Mouse (Mus musculus): ENCODE results near the gene Notum. TPM values are rescaled to one million over a fixed set of nuclear protein-coding genes. Genes with fewer than 3 reads are reported as not detected.

Notum gene
- polyA plus RNA-seq, 1 experiment from 2014 or later, result 2.5 TPM

DNA sequence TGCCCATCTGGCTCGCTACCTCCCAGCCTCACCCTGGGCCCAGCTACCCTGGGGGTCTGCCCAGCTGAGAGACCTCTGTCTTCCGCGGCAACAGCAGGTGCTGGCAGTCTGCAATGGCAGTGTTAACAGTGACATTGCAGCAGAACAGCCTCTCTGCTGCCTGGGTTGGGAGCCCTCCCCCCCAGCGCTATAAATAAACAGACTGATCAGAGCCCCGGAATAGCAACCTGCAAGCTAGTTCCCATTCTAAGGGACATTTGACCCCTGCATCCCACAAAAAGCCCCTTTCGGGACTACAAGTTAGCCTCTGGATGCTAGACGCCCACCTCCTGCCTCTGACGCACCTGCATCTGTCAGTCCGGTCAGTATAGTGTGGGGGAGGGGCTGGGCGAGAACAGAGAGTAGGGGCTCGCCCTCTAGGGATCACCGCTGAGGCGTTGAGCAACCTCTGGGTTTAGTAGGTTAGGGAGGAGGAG is 12.9 kb downstream of the Notum start, which contains the start of gene Myadml2:
Myadml2 (minus strand) TSS at position 158 of the 476 bp plus-strand sequence.
- WGBS, result 6% methylated on average over 13 of the region's 13 CpGs
- H3K4me2 ChIP-seq (ENCODE audit: low read depth, low read length), result peak within 1 kb of the TSS; percentile 37

DNA sequence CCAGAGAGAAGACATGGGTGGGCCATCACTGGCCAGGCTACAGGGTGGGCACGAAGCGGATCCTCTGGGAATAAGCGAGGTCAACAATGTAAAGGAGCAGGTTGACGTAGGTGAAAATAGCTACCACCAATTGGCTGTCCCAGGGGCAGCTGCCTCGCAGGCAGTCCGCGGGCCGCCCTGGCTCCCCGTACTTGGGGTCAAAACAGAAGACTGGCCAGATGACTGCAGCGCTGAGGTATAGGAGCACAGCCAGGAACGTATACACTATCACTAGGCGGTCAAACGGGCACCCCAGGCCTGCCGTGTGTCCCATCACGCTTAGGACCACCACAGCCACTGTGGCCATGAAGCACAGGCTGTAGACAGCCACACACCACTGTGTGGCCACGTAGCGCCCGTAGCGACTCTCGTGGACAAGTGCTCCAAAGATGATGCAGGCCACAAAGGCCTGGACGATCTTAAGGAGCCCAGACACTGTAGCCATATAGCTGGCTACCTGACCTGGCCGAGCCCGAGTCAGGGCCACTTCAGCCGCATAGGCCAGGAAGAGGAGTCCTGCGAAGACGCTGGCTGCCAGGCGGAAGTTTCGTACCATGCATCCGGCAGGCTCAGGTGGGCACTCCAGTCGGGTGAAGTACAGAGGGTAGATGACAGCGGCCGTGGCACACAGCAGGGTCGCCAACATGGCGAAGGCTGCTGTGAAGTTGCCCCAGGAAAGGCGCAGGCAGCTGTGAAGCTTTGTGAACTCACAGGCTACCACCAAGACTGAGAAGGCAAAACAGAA is 13.7 kb downstream of the Notum start:
- Histone ChIP-seq H3K36me3 (ENCODE audit: control insufficient read depth, insufficient read depth, low read length) (no peaks in the 10 kb centered on the region), H3K4me1 (ENCODE audit: control insufficient read depth, insufficient read depth, low read length) (peaks cover 9% of the 10 kb centered on the region), H3K4me3 (replicated peaks; ENCODE audit: low read length) (no peak overlapping the region; the same call in 1 of the 2 replicates), H3K27ac (ENCODE audit: low read length) (no peak overlapping the region), H3K27me3 (ENCODE audit: control insufficient read depth, insufficient read depth, low read length) (no peaks in the 10 kb centered on the region; the same call in 1 of the 2 replicates), H3K9me3 (replicated peaks; ENCODE audit: control insufficient read depth, low read length) (no peaks in the 10 kb centered on the region), H3K9ac (ENCODE audit: low read length) (peak overlapping the region; percentile 56; the same call in 1 of the 2 replicates), H3K4me2 (ENCODE audit: low read depth, low read length) (no peak overlapping the region)
- WGBS, result 79% methylated on average over 35 of the region's 35 CpGs
- ATAC-seq (ENCODE audit: insufficient read depth, low FRiP score), result no peak

More for the DNA sequence above, 12.9 kb downstream of the Notum start, which contains the start of gene Myadml2:
- peak within 1 kb of the TSS; percentile 56 for H3K9ac ChIP-seq (ENCODE audit: low read length)
- ATAC-seq (ENCODE audit: insufficient read depth, low FRiP score), result no peak
- no peaks in the 10 kb centered on the region for H3K9me3 ChIP-seq (replicated peaks; ENCODE audit: control insufficient read depth, low read length)
- H3K27me3 ChIP-seq (ENCODE audit: control insufficient read depth, insufficient read depth, low read length), result no peaks in the 10 kb centered on the region
- H3K4me3 ChIP-seq (replicated peaks; ENCODE audit: low read length), result peak within 1 kb of the TSS; percentile 4; the same call in 1 of the 2 replicates
- H3K27ac ChIP-seq (ENCODE audit: low read length), result no peak within 1 kb of the TSS
- no peaks in the 10 kb centered on the region for H3K36me3 ChIP-seq (ENCODE audit: control insufficient read depth, insufficient read depth, low read length)
- peaks cover 3% of the 10 kb centered on the region for H3K4me1 ChIP-seq (ENCODE audit: control insufficient read depth, insufficient read depth, low read length)

DNA sequence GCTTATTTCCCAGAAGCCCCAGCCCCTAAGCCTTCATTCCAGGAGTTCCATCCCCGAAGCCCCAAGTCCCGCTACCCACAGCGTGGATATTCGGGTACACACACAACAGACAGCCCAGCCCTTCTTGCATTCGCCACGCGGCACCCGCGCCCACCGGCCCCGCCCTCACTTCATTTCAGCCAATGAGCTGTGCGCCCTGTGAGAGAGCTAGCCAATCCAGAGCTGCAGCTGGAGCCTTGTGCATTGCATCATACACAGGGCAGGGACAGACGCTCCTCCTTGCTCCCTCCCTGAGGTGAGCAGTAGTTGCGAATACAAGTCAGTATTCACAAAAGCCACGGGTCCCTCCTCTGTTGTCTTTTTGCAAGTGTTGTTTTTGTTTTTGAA is 17.4 kb downstream of the Notum start, which contains the start of gene Pycr1:
Pycr1 (minus strand) TSS at position 169 of the 387 bp plus-strand sequence.
- ATAC-seq (ENCODE audit: insufficient read depth, low FRiP score), result peak; percentile 100
- Histone ChIP-seq H3K27ac (ENCODE audit: low read length) (peak within 1 kb of the TSS; percentile 47; the same call in 1 of the 2 replicates), H3K4me2 (ENCODE audit: low read depth, low read length) (peak within 1 kb of the TSS; percentile 92), H3K4me1 (ENCODE audit: control insufficient read depth, insufficient read depth, low read length) (peaks cover 12% of the 10 kb centered on the region), H3K9me3 (replicated peaks; ENCODE audit: control insufficient read depth, low read length) (no peaks in the 10 kb centered on the region), H3K27me3 (ENCODE audit: control insufficient read depth, insufficient read depth, low read length) (no peaks in the 10 kb centered on the region; the same call in 1 of the 2 replicates), H3K4me3 (replicated peaks; ENCODE audit: low read length) (peak within 1 kb of the TSS; percentile 60), H3K9ac (ENCODE audit: low read length) (peak within 1 kb of the TSS; percentile 77), H3K36me3 (ENCODE audit: control insufficient read depth, insufficient read depth, low read length) (no peaks in the 10 kb centered on the region)
- under 1% methylated on average over 15 of the region's 15 CpGs for WGBS

DNA sequence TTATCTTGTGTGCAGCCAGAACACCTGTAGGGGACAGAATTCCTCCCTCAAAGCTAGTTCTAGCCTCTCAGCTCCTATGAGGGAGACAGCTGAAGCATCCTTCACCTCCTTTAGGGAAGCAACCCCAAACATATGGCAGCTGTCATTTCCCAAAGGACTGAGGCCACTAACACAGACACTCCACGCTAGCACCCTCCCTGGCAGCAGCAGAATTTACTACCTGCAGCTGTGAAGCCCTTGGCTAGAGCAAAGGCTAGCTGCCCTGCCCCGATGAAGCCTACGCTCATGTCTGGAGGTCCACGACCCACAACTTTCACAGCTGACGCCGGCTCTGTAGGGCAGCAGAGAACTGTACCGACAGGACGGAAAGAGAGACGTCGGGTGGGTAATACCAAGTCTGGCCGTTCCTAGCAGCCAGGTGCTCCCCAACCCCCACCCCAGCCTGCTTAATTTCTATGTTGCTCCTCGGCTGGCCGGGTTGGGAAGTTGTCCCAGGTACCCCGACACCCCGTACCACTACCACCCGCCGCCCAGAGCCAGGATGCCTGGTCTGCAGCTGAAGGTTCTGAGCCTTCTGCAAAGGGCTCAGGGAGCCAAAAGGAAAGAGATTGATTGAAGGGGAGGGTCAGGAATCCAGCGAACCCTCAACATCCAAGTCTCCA is 17.9 kb downstream of the Notum start:
- Histone ChIP-seq H3K4me2 (ENCODE audit: low read depth, low read length) (peak overlapping the region; percentile 92), H3K9ac (ENCODE audit: low read length) (peak overlapping the region; percentile 77), H3K4me3 (replicated peaks; ENCODE audit: low read length) (peak overlapping the region; percentile 60), H3K27me3 (ENCODE audit: control insufficient read depth, insufficient read depth, low read length) (no peaks in the 10 kb centered on the region; the same call in 1 of the 2 replicates), H3K27ac (ENCODE audit: low read length) (peak overlapping the region; percentile 47; the same call in 1 of the 2 replicates), H3K9me3 (replicated peaks; ENCODE audit: control insufficient read depth, low read length) (no peaks in the 10 kb centered on the region), H3K4me1 (ENCODE audit: control insufficient read depth, insufficient read depth, low read length) (peaks cover 12% of the 10 kb centered on the region), H3K36me3 (ENCODE audit: control insufficient read depth, insufficient read depth, low read length) (no peaks in the 10 kb centered on the region)
- 2% methylated on average over 18 of the region's 18 CpGs for WGBS
- peak; percentile 53 for ATAC-seq (ENCODE audit: insufficient read depth, low FRiP score)

DNA sequence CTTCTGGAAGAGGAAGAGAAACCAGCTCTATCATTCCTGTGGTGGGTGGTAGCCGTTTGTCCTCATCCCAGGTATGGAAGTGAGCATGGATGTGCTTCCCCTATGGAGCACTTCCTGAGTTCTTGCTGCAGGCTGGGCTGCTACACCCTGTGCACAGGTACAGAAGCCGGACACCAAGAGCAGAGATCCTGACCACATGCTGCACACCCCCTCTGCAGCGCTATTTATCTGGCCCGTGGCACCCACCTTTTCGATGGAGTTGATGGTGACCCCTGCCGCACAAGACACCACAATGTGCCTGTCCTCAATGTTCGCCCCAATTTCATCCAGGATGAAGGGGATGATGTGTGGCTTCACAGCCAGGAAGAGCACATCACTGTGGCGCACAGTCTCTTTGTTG is 19.1 kb downstream of the Notum start:
- Histone ChIP-seq H3K27me3 (ENCODE audit: control insufficient read depth, insufficient read depth, low read length) (no peaks in the 10 kb centered on the region; the same call in 1 of the 2 replicates), H3K4me1 (ENCODE audit: control insufficient read depth, insufficient read depth, low read length) (peaks cover 12% of the 10 kb centered on the region), H3K9ac (ENCODE audit: low read length) (peak overlapping the region; percentile 77; the same call in 1 of the 2 replicates), H3K9me3 (replicated peaks; ENCODE audit: control insufficient read depth, low read length) (no peaks in the 10 kb centered on the region), H3K4me2 (ENCODE audit: low read depth, low read length) (no peak overlapping the region), H3K27ac (ENCODE audit: low read length) (no peak overlapping the region), H3K36me3 (ENCODE audit: control insufficient read depth, insufficient read depth, low read length) (no peaks in the 10 kb centered on the region), H3K4me3 (replicated peaks; ENCODE audit: low read length) (no peak overlapping the region)
- 79% methylated on average over 8 of the region's 8 CpGs for WGBS
- no peak for ATAC-seq (ENCODE audit: insufficient read depth, low FRiP score)

DNA sequence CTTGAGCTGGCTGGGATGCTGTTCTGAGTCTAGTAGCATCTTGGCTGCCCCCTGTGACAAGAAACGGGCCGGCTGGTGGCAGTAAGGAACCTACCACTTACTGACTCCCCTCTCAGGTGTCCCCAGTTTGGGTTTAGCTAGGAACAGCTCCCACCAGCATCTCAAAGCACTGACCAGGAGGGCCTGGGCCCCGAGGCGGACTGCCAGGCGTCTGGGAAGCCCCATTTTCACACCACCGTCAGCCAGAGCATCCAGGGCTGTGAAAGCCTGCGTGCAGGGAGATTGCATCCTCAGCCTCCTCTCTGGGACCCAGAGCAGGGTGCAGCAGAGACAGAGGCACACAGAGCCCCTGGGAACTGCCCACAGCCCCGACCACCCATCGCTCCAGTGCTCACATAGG is 19.7 kb downstream of the Notum start:
- H3K4me2 ChIP-seq (ENCODE audit: low read depth, low read length), result no peak overlapping the region
- H3K4me3 ChIP-seq (replicated peaks; ENCODE audit: low read length), result no peak overlapping the region
- H3K4me1 ChIP-seq (ENCODE audit: control insufficient read depth, insufficient read depth, low read length), result peaks cover 12% of the 10 kb centered on the region
- H3K9me3 ChIP-seq (replicated peaks; ENCODE audit: control insufficient read depth, low read length), result no peaks in the 10 kb centered on the region
- H3K36me3 ChIP-seq (ENCODE audit: control insufficient read depth, insufficient read depth, low read length), result no peaks in the 10 kb centered on the region
- ATAC-seq (ENCODE audit: insufficient read depth, low FRiP score), result no peak
- WGBS, result 63% methylated on average over 9 of the region's 9 CpGs
- no peaks in the 10 kb centered on the region; the same call in 1 of the 2 replicates for H3K27me3 ChIP-seq (ENCODE audit: control insufficient read depth, insufficient read depth, low read length)
- H3K27ac ChIP-seq (ENCODE audit: low read length), result no peak overlapping the region
- H3K9ac ChIP-seq (ENCODE audit: low read length), result 0 out of 2 replicates have a peak overlapping the region, but pooled peaks have one; percentile 29

DNA sequence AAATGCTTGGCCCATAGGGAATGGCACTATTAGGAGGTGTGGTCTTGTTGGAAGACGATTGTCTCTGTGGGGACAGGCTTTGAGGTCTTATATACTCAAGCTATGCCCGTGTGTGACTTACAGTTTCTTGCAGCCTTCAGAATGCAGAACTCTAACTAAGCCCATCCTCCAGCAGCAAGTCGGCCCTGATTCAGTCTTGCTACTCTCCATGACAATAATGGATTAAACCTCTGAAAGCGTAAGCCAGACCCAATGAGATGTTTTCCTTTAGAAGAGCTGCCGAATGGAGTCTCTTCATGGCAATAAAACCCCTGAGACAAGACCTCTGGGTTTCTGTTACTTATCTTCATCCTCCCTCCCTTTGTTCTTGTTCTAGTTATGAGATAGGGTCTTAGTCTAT is 26.2 kb downstream of the Notum start:
- Histone ChIP-seq H3K4me1 (ENCODE audit: control insufficient read depth, insufficient read depth, low read length) (peaks cover 31% of the 10 kb centered on the region), H3K9me3 (replicated peaks; ENCODE audit: control insufficient read depth, low read length) (no peaks in the 10 kb centered on the region), H3K4me3 (replicated peaks; ENCODE audit: low read length) (no peak overlapping the region), H3K9ac (ENCODE audit: low read length) (no peak overlapping the region), H3K36me3 (ENCODE audit: control insufficient read depth, insufficient read depth, low read length) (no peaks in the 10 kb centered on the region), H3K4me2 (ENCODE audit: low read depth, low read length) (no peak overlapping the region), H3K27me3 (ENCODE audit: control insufficient read depth, insufficient read depth, low read length) (no peaks in the 10 kb centered on the region), H3K27ac (ENCODE audit: low read length) (no peak overlapping the region)
- 84% methylated on average over 5 of the region's 5 CpGs for WGBS
- no peak for ATAC-seq (ENCODE audit: insufficient read depth, low FRiP score)

DNA sequence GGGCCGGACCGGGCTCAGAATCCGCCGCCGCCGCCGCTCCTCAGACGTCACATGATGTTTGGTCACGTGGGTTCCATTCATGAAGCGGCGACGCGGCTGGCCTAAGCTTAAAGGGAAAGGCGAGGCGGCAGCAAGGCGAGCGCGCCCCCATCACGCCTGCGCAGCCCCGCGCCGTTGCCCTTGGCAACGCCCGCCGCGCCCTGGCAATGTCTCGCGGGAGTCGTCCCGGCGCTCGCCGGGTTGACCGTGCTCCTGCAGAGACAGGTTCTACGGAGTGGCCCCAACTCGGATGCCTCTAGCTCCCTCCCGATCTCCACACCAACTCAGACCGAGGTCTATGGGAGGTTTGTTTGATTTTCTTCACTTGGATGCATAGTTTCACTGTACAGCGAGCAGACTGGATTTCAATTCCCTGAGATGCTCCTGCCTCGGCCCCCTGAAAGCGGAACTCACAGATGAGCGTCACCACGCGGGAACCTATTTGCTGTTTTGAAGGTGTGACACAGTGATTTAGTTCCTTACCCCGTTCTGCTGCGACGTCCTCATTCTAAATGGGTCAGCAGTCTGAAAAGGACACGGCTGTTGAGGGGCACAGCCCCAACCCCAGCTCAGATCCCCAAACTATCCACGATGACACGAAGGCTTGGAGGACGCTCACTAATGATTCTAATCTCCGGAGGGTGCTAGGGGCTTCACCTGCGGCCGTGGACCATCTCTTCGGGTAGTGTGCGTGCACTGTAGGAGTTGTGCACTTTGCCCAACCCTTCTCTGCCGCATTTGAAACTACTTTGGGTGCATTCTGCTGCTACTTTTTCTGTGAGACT is 27.2 kb downstream of the Notum start, which contains the start of gene Mafg:
Mafg (minus strand) TSS at position 81 of the 824 bp plus-strand sequence.
- H3K9ac ChIP-seq (ENCODE audit: low read length), result peak within 1 kb of the TSS; percentile 99
- peaks cover 5% of the 10 kb centered on the region; the same call in 1 of the 2 replicates for H3K36me3 ChIP-seq (ENCODE audit: control insufficient read depth, insufficient read depth, low read length)
- H3K27ac ChIP-seq (ENCODE audit: low read length), result peak within 1 kb of the TSS; percentile 96
- WGBS, result 10% methylated on average over 58 of the region's 58 CpGs
- peak; percentile 90 for ATAC-seq (ENCODE audit: insufficient read depth, low FRiP score)
- peak within 1 kb of the TSS; percentile 91 for H3K4me3 ChIP-seq (replicated peaks; ENCODE audit: low read length)
- H3K4me2 ChIP-seq (ENCODE audit: low read depth, low read length), result peak within 1 kb of the TSS; percentile 82
- peaks cover 39% of the 10 kb centered on the region for H3K4me1 ChIP-seq (ENCODE audit: control insufficient read depth, insufficient read depth, low read length)
- no peaks in the 10 kb centered on the region for H3K27me3 ChIP-seq (ENCODE audit: control insufficient read depth, insufficient read depth, low read length)
- H3K9me3 ChIP-seq (replicated peaks; ENCODE audit: control insufficient read depth, low read length), result no peaks in the 10 kb centered on the region

All from stomach, embryonic 16.5 days (tissue).